Mouse (Mus musculus): ENCODE data around the gene Igf2bp3. TPM values are rescaled to one million over a fixed set of nuclear protein-coding genes. Genes with fewer than 3 reads are reported as not detected.

Igf2bp3 gene
- polyA plus RNA-seq, 1 experiment from 2014 or later: 40.7 TPM

- Histone ChIP-seq H3K4me1 (replicated peaks; ENCODE audit: control insufficient read depth, insufficient read depth) (no peaks in the 10 kb centered on the region; the same call in 1 of the 2 replicates), H3K9me3 (ENCODE audit: control insufficient read depth, low read length) (no peaks in the 10 kb centered on the region), H3K4me2 (replicated peaks; ENCODE audit: low read depth) (no peak overlapping the region), H3K36me3 (ENCODE audit: control insufficient read depth, insufficient read depth, low read length) (no peaks in the 10 kb centered on the region), H3K9ac (ENCODE audit: low read length) (no peak overlapping the region), H3K27ac (replicated peaks) (no peak overlapping the region), H3K27me3 (ENCODE audit: control insufficient read depth, insufficient read depth, low read length) (no peaks in the 10 kb centered on the region), H3K4me3 (ENCODE audit: low read depth, low read length) (no peak overlapping the region)
- ATAC-seq (ENCODE audit: low FRiP score, low TSS enrichment) (no peak), DNase-seq (ENCODE audit: low spot score) (no peak)
- TF ChIP-seq CTCF (IDR thresholded peaks at IDR 0.05; ENCODE audit: low read depth): no peak
- TF ChIP-seq EP300 (optimal IDR thresholded peaks at IDR 0.05): no peak
- WGBS: 69% methylated on average over 4 of the region's 4 CpGs
Measured at GRCm38 (mm10) chr6:49167406-49167805, 47.4 kb downstream of the Igf2bp3 start.

- H3K9me3 ChIP-seq (ENCODE audit: control insufficient read depth, low read length): no peaks in the 10 kb centered on the region
- DNase-seq (ENCODE audit: low spot score) (no peak), ATAC-seq (ENCODE audit: low FRiP score, low TSS enrichment) (no peak)
- H3K4me3 ChIP-seq (ENCODE audit: low read depth, low read length): no peak overlapping the region
- H3K27me3 ChIP-seq (ENCODE audit: control insufficient read depth, insufficient read depth, low read length): no peaks in the 10 kb centered on the region
- H3K9ac ChIP-seq (ENCODE audit: low read length): no peak overlapping the region
- H3K36me3 ChIP-seq (ENCODE audit: control insufficient read depth, insufficient read depth, low read length): no peaks in the 10 kb centered on the region
- H3K4me2 ChIP-seq (replicated peaks; ENCODE audit: low read depth): no peak overlapping the region
- WGBS: 79% methylated on average over 8 of the region's 8 CpGs
- H3K4me1 ChIP-seq (replicated peaks; ENCODE audit: control insufficient read depth, insufficient read depth): no peaks in the 10 kb centered on the region; the same call in 1 of the 2 replicates
- H3K27ac ChIP-seq (replicated peaks): no peak overlapping the region
- no peak for TF ChIP-seq CTCF (IDR thresholded peaks at IDR 0.05; ENCODE audit: low read depth)
- no peak for TF ChIP-seq EP300 (optimal IDR thresholded peaks at IDR 0.05)
Measured at GRCm38 (mm10) chr6:49166318-49166717, 48.4 kb downstream of the Igf2bp3 start.

- Histone ChIP-seq H3K9me3 (ENCODE audit: control insufficient read depth, low read length) (no peaks in the 10 kb centered on the region), H3K36me3 (ENCODE audit: control insufficient read depth, insufficient read depth, low read length) (no peaks in the 10 kb centered on the region), H3K27me3 (ENCODE audit: control insufficient read depth, insufficient read depth, low read length) (no peaks in the 10 kb centered on the region), H3K4me3 (ENCODE audit: low read depth, low read length) (no peak overlapping the region), H3K4me1 (replicated peaks; ENCODE audit: control insufficient read depth, insufficient read depth) (no peaks in the 10 kb centered on the region; the same call in 1 of the 2 replicates), H3K4me2 (replicated peaks; ENCODE audit: low read depth) (no peak overlapping the region), H3K27ac (replicated peaks) (no peak overlapping the region), H3K9ac (ENCODE audit: low read length) (no peak overlapping the region)
- no peak for TF ChIP-seq CTCF (IDR thresholded peaks at IDR 0.05; ENCODE audit: low read depth)
- TF ChIP-seq EP300 (optimal IDR thresholded peaks at IDR 0.05): no peak
- DNase-seq (ENCODE audit: low spot score) (no peak), ATAC-seq (ENCODE audit: low FRiP score, low TSS enrichment) (no peak)
- WGBS: 79% methylated on average over 6 of the region's 6 CpGs
Measured at GRCm38 (mm10) chr6:49165855-49166254, 48.9 kb downstream of the Igf2bp3 start.

GRCm38 (mm10) chr6:49165101-49165500, 49.7 kb downstream of the Igf2bp3 start:
- Histone ChIP-seq H3K9me3 (ENCODE audit: control insufficient read depth, low read length) (no peaks in the 10 kb centered on the region), H3K4me3 (ENCODE audit: low read depth, low read length) (no peak overlapping the region), H3K27me3 (ENCODE audit: control insufficient read depth, insufficient read depth, low read length) (no peaks in the 10 kb centered on the region), H3K9ac (ENCODE audit: low read length) (no peak overlapping the region), H3K27ac (replicated peaks) (no peak overlapping the region), H3K4me1 (replicated peaks; ENCODE audit: control insufficient read depth, insufficient read depth) (no peaks in the 10 kb centered on the region), H3K4me2 (replicated peaks; ENCODE audit: low read depth) (no peak overlapping the region), H3K36me3 (ENCODE audit: control insufficient read depth, insufficient read depth, low read length) (no peaks in the 10 kb centered on the region)
- 62% methylated on average over 6 of the region's 6 CpGs for WGBS
- TF ChIP-seq CTCF (IDR thresholded peaks at IDR 0.05; ENCODE audit: low read depth) (no peak), EP300 (optimal IDR thresholded peaks at IDR 0.05) (no peak)
- ATAC-seq (ENCODE audit: low FRiP score, low TSS enrichment) (peak; percentile 47; the same call in 1 of the 2 replicates), DNase-seq (ENCODE audit: low spot score) (no peak)

- no peaks in the 10 kb centered on the region for H3K4me1 ChIP-seq (replicated peaks; ENCODE audit: control insufficient read depth, insufficient read depth)
- no peak overlapping the region for H3K4me2 ChIP-seq (replicated peaks; ENCODE audit: low read depth)
- H3K4me3 ChIP-seq (ENCODE audit: low read depth, low read length): no peak overlapping the region
- no peak for TF ChIP-seq EP300 (optimal IDR thresholded peaks at IDR 0.05)
- no peak for TF ChIP-seq CTCF (IDR thresholded peaks at IDR 0.05; ENCODE audit: low read depth)
- H3K36me3 ChIP-seq (ENCODE audit: control insufficient read depth, insufficient read depth, low read length): no peaks in the 10 kb centered on the region
- 77% methylated on average over 11 of the region's 11 CpGs for WGBS
- H3K27me3 ChIP-seq (ENCODE audit: control insufficient read depth, insufficient read depth, low read length): no peaks in the 10 kb centered on the region
- DNase-seq (ENCODE audit: low spot score) (no peak), ATAC-seq (ENCODE audit: low FRiP score, low TSS enrichment) (no peak)
- H3K9ac ChIP-seq (ENCODE audit: low read length): no peak overlapping the region
- H3K27ac ChIP-seq (replicated peaks): no peak overlapping the region
- H3K9me3 ChIP-seq (ENCODE audit: control insufficient read depth, low read length): no peaks in the 10 kb centered on the region
Measured at GRCm38 (mm10) chr6:49164701-49165100, 50.1 kb downstream of the Igf2bp3 start.

- DNase-seq (ENCODE audit: low spot score): no peak
- 65% methylated on average over 2 of the region's 2 CpGs for WGBS
- H3K36me3 ChIP-seq (ENCODE audit: control insufficient read depth, insufficient read depth, low read length): no peaks in the 10 kb centered on the region
- no peaks in the 10 kb centered on the region for H3K9me3 ChIP-seq (ENCODE audit: control insufficient read depth, low read length)
- ATAC-seq (ENCODE audit: low FRiP score, low TSS enrichment): no peak
- H3K9ac ChIP-seq (ENCODE audit: low read length): no peak overlapping the region
- TF ChIP-seq EP300 (optimal IDR thresholded peaks at IDR 0.05) (no peak), CTCF (IDR thresholded peaks at IDR 0.05; ENCODE audit: low read depth) (no peak)
- no peak overlapping the region for H3K27ac ChIP-seq (replicated peaks)
- no peaks in the 10 kb centered on the region for H3K4me1 ChIP-seq (replicated peaks; ENCODE audit: control insufficient read depth, insufficient read depth)
- H3K27me3 ChIP-seq (ENCODE audit: control insufficient read depth, insufficient read depth, low read length): no peaks in the 10 kb centered on the region
- H3K4me2 ChIP-seq (replicated peaks; ENCODE audit: low read depth): no peak overlapping the region
- no peak overlapping the region for H3K4me3 ChIP-seq (ENCODE audit: low read depth, low read length)
Measured at GRCm38 (mm10) chr6:49159971-49160370, 54.8 kb downstream of the Igf2bp3 start.
